Mouse (Mus musculus): ENCODE measurements around the gene Derl3.

The Derl3 gene

GRCm38 (mm10) chr10:75945213-75945612 is 52.0 kb downstream of the Derl3 start:
- DNase-seq, result no peak
